Mouse (Mus musculus) yolk sac, embryonic 10.5 days (tissue): ENCODE measurements around the gene Keap1.
"Not testable (repeated sequence)": the region's sequence is repeated elsewhere in the genome, so short reads cannot be mapped to it uniquely, and the experiment has no call there.

Experiments
- DNase-seq: peaks from one replicate; pipeline ENCODE4 v3.0.0-alpha.2; 2017; ENCODE audit warnings: low spot score

Keap1 gene

DNA sequence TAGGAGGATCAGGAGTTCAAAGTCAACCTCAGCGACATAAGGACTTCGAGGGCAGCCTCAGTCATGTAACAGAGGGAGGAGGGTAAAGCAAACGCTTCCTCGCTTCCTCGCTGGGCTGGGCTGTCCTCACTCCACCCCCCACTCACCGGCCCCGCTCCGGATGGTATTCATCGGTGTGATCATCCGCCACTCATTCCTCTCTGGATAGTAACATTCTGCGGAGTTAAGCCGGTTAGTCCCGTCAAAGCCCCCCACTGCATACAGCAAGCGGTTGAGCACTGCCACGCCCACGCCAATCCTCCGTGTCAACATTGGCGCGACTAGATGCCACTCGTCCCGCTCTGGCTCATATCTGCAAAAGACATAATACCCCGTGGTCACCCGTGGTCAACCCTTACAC is 7.6 kb downstream of the Keap1 start:
- no peak for DNase-seq

DNA sequence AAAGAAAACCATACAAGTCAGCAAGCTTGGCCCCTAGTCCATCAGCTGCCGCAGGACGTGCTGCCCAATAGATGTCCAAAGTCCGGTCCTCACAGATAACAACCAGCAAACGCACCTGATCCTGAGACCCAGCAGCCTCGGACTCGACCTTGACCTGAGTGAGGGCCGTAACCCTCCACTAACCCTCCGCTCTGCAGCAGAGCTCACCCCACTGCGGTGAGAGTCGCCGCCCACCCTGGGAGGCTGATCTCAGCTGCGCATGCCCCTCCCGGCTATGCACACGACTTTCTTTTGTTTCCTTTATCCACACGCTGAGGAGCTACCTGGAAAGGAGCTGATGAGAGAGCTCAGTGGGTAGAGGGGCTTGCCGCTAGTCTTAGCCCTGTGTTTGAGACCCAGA is 11.8 kb downstream of the Keap1 start:
- peak; percentile 88 for DNase-seq

DNA sequence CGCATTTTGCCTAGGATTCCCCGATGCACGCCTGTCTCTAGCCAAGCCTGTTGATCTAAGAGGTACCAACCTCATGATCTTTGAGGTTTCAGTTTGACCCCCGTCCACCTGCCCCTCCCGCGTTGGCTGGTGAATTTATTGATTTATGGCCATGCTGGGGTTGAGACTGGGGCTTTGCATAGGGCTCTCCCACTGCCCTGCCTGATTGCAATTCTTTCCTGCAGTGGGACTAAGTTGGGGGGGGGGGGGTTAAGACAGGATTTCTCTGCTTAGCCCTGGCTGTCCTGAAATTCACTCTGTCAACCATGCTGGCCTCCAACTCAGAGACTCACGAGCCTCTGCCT is 13.8 kb downstream of the Keap1 start:
- no peak for DNase-seq

DNA sequence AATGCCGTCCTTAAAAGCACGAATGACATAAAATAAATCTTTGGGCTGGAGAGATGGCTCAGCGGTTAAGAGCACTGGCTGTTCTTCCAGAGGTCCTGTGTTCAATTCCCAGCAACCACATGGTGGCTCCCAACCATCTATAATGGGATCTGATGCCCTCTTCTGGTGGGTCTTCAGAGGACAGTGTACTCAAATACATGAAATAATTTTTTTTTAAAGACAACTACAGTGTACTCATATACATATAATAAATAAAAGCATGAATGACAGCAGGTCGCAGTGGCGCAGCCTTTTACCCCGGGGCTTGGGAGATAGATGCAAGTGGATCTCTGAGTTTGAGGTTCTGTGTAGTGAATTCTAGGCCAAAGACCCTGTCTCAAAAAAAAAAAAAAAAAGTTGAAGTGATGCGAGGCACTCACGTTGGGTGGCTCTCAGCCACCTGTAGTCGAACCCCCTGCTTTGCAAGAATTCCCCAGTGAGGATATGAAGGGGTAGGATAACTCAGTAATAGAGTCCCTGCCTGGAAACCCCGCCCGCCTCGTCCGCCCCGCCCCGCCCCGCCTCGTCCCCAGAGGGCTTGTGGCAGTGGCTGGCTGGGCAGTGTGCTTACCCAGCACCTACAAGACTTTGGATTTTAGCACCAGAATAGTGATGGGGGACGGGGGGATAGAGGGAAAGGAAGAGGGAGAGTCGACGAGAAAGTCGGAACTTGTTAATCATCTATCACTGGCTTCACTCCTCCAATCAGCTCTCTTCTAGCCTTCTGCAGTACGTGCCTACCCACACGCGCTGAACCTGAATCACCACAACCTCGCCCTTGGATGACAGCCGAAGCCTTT is 14.4 kb downstream of the Keap1 start:
- DNase-seq: peak; percentile 84

DNA sequence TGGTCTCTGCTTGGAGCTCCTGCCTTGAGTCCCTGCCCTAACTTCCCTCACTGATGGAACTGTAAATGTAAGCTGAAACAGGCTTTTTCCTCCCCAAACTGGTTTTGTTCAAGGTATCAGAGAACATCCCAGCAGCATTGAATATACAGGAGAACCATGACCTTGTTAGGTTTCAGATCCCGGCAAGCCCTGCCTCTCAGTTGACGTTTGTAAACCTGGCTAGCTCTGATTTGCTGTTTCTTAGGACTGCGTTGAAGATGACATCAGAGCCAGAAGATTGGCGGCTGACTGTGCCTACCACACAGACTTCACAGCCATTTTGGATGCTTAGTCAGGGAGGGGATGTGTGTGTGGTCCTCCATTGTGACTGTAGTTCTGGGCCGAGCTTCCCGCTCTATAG is 15.3 kb downstream of the Keap1 start:
- DNase-seq: no peak

DNA sequence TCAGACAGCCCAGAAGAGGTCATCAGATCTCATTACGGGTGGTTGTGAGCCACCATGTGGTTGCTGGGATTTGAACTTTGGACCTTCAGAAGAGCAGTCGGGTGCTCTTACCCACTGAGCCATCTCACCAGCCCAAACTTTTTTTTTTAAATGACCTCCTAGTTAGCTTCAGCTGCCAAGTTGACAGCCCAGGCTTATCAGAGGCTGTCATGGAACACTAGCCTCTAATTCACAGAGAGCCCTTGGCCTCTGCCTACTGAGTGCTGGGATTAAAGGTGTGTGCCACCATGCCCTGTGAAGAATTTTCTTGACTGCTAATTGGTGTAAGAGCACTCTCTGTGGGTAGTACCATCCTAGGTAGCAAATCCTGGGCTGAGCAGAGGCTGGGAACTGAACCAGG is 15.7 kb downstream of the Keap1 start:
- DNase-seq: not testable (repeated sequence)

DNA sequence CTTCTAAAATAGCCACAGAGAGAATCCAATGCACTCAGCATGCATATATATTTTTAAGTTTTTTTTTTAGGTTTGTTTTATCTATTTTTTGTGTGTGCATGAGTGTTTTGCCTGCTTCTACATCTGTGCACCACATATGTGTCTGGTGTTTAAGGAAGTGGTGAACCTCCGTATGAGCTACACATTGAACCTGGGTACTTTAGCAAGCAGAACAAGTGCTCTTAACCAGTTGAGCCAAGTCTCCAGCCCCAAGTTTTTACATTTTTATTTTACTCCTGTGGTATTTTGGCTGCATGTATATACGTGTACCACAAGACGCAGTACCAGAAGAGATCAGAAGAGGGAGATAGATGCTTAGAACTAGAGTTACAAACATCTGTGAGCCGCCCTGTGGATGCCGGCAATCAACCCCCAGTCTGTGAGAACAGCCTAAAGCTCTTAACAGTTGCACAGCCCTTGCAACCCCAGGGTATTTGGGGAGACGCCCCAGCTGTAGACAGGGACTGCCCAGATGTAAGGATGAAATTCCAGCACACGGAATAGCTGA is 17.7 kb downstream of the Keap1 start:
- peak; percentile 52 for DNase-seq

DNA sequence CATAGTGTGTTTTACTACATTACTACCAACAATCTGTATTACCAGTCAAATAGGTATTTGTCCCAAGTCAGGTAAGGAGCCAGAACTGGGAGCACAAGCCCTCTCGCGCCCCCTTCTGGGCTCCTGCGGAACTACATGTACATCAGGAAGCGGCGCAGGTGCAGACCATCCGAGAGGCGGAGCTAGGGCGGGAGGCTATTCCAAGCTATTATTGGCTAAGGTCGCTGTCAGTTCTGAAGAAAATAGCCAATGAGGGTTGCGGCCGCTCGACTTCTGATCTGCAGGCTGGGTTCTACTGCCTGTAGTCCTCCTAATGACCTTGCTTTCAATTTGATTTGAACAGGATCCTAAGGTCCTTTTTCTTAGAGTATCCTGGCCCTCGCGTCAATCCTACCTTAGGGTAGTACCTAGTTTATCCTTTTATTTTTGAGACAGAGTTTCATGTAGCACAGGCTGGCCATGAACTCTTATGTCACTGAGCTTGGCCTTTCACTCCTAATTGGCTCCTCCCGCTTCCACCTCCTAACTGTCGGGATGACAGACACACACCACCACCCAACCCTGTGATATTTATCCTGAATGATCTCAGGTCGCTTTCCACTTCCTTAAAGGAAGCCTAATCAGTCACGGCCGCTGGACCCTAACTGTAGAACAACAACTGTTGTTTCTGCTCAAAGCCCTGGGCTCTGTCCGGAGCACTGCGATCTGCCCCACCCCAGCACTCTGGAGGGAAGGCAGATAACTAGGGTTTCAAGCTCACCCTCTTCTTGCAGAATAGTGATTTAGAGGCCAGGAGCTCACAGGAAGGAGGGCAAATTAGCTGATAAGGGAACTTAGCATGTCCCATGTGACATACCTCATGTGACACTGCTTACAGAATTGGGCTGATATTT is 18.4 kb downstream of the Keap1 start:
- peak; percentile 91 for DNase-seq

DNA sequence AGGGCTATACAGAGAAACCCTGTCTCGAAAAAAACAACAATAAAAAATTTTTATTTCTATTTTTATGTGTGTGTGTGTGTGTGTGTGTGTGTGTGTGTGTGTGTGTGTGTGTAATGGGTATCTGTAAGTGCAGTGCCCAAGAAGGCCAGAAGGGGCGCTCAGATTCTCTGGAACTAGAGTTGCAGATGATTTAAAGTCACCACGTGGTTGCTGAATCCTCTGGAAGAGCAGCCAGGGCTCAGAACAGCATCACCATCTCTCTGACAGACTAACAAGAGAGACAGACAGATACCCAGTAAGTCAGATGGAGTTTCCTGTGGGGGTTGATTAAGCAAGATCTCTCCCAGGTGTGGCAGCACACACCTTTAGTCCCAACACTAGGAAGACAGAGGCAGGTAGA is 19.3 kb downstream of the Keap1 start:
- DNase-seq: no peak

DNA sequence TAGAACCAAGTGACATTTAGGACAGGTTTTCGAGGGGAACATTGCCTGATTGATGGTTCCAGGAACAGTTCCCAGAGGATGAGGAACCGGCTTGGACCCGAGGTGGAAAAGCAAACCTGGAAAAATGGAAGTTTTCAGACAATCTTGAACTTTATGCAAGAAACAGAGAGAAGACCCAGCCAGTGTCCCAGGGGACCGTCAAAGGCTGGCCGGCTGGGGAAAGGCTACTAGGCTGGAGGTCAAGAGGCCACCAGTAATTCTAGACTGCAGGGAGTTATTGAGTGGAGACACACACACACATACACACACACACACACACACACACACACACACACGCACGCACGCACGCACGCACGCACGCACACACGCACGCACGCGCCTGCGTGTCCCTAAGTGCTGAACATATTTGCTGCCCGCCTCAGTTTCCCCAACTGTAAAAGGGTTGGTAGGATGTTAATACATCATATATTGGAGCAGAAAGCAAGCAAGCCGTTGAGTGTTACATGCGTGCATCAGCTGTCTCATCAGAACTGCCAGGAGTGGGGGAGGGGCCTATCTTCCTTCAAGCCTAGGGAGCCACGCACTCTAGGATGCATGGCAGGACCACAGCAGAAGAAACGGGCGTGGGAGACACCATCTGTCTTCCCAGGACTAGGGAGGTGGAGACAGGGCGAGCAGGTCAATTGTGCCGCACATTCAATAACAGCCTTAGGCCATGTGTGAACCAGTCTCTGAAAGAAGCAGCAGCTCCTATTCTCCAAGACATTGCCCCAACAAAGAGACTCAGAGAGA is 22.9 kb downstream of the Keap1 start:
- no peak for DNase-seq

DNA sequence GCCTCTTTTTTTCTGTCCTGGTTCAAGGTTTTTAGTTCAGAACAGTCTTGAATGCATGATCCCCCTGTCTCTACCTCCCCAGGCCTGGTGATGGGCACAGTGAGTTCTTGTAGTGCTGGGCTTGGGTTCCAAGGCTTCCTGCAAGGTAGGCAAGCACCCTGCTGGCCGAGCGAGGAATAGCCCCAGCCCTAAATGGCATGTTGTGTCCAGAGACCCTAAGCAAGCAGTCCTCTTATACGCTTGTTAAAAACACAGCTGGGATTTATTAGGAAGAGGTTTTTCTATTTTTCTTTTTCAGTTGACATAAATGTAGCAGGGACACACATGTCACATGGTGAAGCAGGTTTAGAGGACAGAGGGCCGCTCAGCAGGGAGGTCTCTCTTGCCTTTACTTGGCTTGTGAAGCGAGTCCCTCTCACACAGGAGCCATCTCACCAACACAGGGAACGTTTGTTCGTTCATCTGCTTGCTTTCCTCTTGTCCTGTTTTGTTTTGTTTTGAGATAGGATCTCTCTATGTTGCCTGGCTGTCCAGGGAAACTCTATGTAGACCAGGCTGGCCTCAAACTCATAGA is 25.5 kb downstream of the Keap1 start:
- DNase-seq: no peak

DNA sequence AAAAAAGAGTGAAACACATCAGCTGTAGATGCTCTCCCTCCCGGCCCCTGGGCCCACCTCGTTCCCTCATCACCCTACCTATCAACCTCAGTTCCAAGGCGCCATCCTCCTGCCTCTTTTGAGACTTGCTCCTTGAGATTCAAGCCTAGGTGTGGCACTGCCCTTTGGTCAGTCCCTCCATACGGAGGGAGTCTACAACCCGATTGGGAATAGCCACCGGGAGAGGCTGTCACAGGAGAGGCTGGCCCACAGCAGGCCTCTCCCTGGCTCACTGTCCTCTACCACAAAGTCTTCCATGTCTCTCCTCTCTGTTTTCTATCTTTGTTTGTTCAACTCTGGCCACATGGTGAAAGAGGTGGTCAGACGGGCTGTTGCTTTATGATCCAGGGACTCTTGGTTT is 27.5 kb downstream of the Keap1 start:
- DNase-seq: no peak

DNA sequence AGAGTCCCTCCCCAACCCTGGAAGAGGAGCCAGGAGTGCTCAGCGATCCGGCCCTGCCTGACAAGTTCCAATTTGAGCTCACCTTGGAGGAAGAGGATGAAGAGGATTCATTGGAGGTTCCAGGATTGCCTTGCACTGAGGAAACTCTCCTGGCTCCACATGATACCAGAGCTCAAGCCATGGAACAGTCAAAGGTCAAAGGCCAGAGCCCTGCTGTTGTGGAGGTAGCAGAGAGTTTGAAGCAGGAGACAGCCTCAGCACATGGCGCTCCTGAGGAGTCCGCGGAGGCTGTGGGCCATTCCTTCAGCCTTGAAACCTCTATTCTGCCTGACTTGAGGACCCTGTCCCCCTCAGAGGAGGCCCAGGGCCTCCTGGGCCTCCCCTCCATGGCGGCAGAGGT is 28.3 kb downstream of the Keap1 start:
- DNase-seq: peak; percentile 72

DNA sequence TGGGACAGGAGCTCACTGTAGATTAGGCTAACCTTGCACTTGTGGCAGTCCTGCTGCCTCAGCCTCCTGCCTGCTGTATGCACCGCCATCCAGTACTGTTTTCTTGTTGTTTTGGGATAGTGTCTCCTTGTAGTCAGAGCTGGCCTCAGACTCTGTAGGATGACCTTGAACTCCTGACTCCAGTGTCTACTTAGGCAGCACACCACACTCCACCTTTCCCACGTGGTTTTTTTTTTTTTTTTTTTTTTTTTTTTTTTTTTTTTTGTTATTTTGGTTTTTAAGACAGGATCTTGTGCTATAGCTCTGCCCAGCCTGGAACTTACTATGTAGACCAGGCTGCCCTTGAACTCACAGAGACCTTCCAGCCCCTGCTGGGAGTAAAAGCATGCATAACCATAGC is 30.5 kb downstream of the Keap1 start:
- no peak for DNase-seq

DNA sequence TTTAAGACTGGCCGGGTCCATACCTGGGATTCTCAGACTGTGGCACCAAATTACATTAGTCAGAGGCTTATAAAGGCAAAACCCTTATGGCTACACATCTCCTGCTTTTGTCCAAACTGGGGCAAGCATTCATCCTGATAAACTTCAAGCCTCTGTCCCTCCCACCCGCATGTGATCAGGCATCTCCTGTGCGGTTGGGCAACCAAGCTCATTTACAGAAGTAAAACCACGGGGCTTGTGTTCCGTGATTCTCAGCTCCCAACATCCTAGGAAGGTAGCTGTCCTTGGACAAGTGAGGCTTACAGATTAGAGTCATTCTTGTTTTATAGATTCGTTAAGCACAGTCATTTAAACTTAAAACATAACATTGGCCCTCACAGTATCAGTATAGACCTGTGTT is 32.3 kb downstream of the Keap1 start:
- no peak for DNase-seq

DNA sequence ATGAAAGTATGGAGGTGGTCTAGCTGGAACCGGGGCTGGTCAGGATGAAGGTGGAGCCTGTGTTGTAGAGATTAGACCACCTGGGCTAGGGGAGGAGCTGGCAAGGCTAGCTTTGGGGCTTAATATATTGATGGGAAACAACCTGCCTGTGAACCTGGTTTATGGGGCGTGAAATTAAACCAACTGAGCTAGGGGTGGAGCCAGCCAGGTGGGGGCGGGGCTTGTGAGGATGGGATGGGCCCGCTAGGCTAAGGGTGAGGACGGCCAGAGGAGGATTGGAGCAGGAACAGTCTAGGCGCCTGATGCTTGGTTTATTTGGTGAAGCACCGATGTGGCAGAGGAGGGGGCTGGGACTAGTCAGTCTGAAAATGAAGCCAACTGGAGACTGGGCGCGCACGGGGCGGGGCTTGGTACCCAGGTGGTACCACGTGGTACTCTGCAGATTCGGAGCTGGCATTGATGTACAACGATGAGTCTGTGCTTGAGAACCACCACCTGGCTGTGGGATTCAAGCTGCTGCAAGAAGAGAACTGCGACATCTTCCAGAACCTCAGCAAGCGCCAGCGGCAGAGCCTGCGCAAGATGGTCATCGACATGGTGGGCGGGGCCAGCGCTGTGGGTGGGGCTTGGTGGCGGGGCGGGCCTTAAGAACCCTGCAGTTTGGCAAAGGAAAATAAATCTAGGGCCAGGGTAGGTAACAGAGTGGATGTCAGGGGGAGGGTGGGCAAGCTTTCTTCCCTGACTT is 34.5 kb downstream of the Keap1 start:
- DNase-seq: no peak

DNA sequence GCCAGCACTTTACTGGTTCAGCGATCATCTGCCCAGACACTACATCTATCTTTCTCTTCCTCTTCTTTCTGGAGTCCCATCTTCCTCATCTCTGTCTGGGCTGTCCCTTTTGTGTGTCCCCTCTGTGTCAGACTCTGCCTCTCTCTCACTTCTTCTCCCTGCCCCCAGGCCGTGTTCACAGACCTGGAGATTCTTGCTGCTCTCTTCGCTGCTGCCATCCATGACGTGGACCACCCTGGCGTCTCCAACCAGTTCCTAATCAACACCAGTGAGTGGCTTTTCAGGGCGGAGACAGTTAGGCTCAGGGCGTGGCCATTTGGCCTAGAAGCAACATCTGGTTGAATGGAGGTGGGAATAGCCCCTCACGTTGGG is 35.0 kb downstream of the Keap1 start:
- no peak for DNase-seq

DNA sequence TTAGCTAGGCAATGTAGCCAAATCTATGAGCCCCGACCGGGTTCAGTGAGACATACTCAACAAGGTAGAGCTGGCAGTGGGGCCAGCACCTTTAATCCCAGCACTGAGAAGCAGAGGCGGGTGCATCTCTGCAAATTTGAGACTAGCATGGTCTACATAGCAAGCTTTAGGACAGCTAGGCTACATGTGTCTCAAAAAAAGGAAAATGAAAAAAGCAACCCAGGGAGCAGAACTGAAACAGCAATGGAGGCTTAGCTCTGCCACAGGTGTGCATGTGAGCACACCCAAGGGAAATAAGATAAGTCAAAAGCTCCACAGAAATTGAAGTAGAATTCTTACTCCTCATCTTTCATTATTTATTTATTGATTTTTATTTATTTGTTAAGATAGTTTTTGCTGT is 40.2 kb downstream of the Keap1 start:
- no peak for DNase-seq

DNA sequence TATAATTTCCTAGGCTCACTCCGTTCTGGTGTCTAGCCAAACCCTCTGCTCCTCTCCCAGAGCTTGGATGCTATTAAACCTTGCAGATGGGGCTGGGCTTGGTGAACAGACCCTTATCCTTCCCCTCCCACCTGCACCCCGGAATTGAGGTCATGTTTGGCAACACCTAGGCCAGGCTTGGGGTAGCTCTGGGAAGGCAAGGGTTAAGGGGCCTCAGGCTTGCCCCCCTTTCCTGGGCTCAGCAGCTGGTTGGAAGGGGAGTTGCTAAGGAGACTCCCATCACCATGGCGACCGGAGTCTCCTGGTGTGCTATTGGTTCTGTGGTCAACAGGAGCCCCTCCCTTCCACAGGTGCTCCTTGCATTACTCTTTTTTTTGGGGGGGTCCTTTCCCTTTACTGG is 41.2 kb downstream of the Keap1 start:
- no peak for DNase-seq

DNA sequence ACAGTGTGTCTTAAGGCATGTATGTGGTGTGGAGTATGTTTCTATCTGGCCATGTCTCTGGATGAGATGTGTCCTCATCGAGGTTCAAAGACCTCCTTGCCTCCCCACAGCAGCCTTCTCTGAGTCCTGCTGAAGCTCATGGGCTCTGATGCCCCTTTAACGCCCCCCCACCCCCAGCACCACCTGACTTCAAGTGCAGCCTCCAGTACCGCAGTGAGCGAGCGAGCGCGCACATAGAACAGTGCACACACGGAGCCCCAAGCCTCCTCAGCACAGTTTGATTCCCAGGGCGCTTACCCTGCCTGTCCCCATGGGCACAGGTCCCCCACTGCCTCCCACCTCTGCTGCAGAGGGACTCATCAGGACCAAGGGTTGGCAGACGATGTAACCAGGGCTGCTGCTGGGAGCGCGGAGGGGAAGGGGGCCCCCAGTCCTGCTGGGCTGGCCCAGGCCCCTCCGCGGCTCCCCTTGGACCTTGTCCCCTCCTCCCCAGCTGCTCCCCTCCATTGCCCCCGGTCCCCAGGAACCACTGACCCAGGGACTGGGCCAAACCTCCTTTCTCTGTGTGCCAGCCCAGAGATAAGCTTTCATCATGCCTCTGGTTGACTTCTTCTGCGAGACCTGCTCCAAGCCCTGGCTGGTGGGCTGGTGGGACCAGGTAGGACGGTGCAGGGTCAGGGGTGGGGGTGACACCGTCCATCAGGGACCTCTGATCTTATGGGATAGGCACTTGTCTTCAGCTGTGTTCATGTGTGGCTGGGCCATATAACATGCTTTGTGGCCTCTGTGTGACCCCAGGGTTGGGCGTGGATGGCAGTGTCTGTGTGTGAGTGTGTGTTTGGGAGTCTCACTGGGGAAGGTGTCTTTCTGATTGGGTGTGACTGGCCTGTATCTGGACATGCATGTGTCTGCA is 42.4 kb downstream of the Keap1 start:
- no peak for DNase-seq
